Mouse (Mus musculus): ENCODE results near the gene BC034090. TPM values are rescaled to one million over a fixed set of nuclear protein-coding genes. Genes with fewer than 3 reads are reported as not detected.

Gene BC034090
- not detected for polyA plus RNA-seq (2014; fragmentation: Illumina TruSeq; extraction: RNeasy Lipid Tissue Mini Kit (QIAGEN cat#74804); ENCODE audit: low read depth, low replicate concordance)

DNA sequence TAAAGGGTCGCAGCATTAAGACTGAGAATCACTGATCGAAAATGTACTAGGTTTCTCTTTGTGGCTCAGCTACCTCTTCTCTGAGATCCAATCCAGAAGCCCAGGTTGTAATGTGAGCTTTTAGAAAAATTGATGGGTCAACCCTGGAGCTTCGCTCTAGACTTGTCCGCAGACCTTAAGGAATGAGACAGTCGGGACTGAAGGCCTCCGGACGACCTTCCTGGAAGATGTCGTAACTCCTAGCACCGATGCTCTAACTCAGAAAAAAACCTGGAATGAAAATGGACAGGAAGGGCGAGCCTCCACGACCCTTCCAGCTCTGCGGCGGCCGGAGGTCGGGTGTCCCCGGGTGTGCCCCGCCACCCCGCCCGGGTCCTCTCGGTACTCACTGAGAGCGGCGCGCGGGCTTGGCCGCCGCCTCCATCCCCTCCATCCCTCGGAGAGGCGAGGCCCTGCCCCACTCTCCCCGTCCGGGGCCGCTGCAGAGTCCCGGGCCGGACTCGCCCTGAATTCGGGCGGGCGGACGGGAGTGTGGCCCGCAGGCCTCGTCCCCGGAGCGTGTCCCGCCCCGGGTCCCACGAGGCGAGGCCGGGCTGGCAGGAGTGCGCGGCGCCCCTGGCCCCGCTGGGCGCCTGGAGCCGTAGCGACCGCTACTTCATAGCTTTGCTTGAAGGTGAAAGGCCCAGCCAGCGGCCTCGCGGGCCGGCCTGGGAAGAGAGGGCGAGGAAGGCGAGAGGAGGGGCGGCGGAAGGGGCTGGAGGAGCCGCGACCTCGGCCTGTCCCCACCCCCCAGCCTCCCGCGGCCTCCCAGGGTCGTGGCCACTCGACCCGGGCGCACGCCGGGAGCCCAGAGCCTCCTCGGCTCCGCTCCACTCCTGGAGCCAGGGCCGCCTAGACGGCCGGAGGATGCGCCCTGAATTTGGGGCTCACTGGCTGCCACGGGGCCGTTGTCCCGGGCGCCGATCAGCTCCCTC lies at the start of gene BC034090:
Gene BC034090, minus strand, starts transcription at position 648 of the 974 bp plus-strand sequence.

Other genes with a start within 250 kb of the BC034090 start
- gene Ier5, start 144.8 kb downstream of the BC034090 start, polyA plus RNA-seq (2014; fragmentation: Illumina TruSeq; extraction: RNeasy Lipid Tissue Mini Kit (QIAGEN cat#74804); ENCODE audit: low read depth, low replicate concordance) = 2.7 TPM
- gene Mr1, start 97.6 kb downstream of the BC034090 start, polyA plus RNA-seq (2014; fragmentation: Illumina TruSeq; extraction: RNeasy Lipid Tissue Mini Kit (QIAGEN cat#74804); ENCODE audit: low read depth, low replicate concordance) = 9.9 TPM
- gene Stx6, start 85.7 kb downstream of the BC034090 start, polyA plus RNA-seq (2014; fragmentation: Illumina TruSeq; extraction: RNeasy Lipid Tissue Mini Kit (QIAGEN cat#74804); ENCODE audit: low read depth, low replicate concordance) = 3.7 TPM
- 23.0 TPM for gene Xpr1, start 173.0 kb upstream of the BC034090 start, polyA plus RNA-seq (2014; fragmentation: Illumina TruSeq; extraction: RNeasy Lipid Tissue Mini Kit (QIAGEN cat#74804); ENCODE audit: low read depth, low replicate concordance)

Measured in liver, adult 10 weeks (tissue).